Mouse (Mus musculus) myocyte (in vitro differentiated cells): ENCODE measurements at regions not wholly inside any gene's neighbourhood (a gene's known extent, or its start where the extent isn't known, plus 50 kb on each side); places are given as distances from the start of the nearest gene placed in this dataset.

ENCODE experiments used
- E2F4 ChIP-seq: IDR thresholded peaks from one replicate; pipeline ENCODE4 v1.6.1; 2011; ENCODE audit warnings: mild to moderate bottlenecking, control low read depth, moderate library complexity; ENCODE audit not compliant: insufficient read depth
- POLR2A ChIP-seq: IDR thresholded peaks from one replicate; pipeline ENCODE4 v1.6.1; 2011; ENCODE audit warnings: low read depth, mild to moderate bottlenecking, control low read depth, moderate library complexity; ENCODE audit not compliant: insufficient read length
- POLR2AphosphoS2 ChIP-seq: IDR thresholded peaks from one replicate; pipeline ENCODE4 v1.6.1; 2011; ENCODE audit warnings: low read depth, control low read depth; ENCODE audit not compliant: insufficient read length
- REST ChIP-seq: IDR thresholded peaks from one replicate; pipeline ENCODE4 v1.6.1; 2011; ENCODE audit warnings: mild to moderate bottlenecking, control low read depth, moderate library complexity; ENCODE audit not compliant: insufficient read depth, insufficient read length
- TCF12 ChIP-seq: IDR thresholded peaks from one replicate; pipeline ENCODE4 v1.6.1; 2011; ENCODE audit warnings: mild to moderate bottlenecking, control low read depth; ENCODE audit not compliant: poor library complexity, insufficient read depth, severe bottlenecking

- TF ChIP-seq E2F4, result no peak
- no peak for TF ChIP-seq POLR2A
- no peak for TF ChIP-seq POLR2AphosphoS2
- no peak for TF ChIP-seq REST
- no peak for TF ChIP-seq TCF12
Measured at GRCm38 (mm10) chr10:12253274-12253673, 615.9 kb downstream of the Utrn start.
